Mouse (Mus musculus) brain, embryonic 14.5 days (tissue): ENCODE data around the gene Arpc1b.

Source experiments
- CTCF ChIP-seq: fragments of 200-500 bp; IDR thresholded peaks from 2 replicates; pipeline ENCODE4 v1.5.1; 2012; ENCODE audit warnings: inconsistent platforms, mild to moderate bottlenecking, moderate library complexity, borderline replicate concordance; ENCODE audit not compliant: insufficient read depth, insufficient read length; ENCODE audit errors: extremely low read depth
- POLR2A ChIP-seq: fragments of 200-500 bp; IDR thresholded peaks from 2 replicates; pipeline ENCODE4 v1.6.1; 2012; ENCODE audit warnings: mild to moderate bottlenecking, inconsistent platforms, borderline replicate concordance; ENCODE audit not compliant: poor library complexity, insufficient read depth, insufficient read length, severe bottlenecking; ENCODE audit errors: extremely low read depth

DNA sequence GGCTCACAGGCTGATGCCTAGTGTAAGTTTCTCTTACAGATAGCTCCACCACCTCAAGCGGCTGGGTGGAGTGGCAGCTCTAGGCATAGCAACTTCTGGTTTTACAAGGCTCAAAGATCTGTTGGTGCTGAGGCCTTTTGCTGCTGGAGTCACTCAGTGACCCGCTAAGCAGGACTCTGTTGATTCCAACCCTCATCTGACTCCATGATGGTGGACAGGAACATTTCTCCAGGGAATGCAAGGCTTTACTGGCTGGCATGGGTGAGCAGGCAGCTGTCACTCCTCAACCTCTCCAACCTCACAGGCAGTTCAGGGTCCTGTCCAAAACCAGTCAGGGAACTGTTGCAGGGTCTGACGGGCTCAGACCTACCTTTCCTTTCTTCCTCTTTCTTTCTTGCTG, 17.0 kb downstream of the Arpc1b start:
- no peak for TF ChIP-seq CTCF
- no peak for TF ChIP-seq POLR2A
